Mouse (Mus musculus): ENCODE data around the gene Ephb4. TPM values are rescaled to one million over a fixed set of nuclear protein-coding genes. Genes with fewer than 3 reads are reported as not detected.

Gene Ephb4
- polyA plus RNA-seq, 1 experiment = 10.4 TPM

- no peak for TF ChIP-seq POLR2A (IDR thresholded peaks at IDR 0.05; ENCODE audit: control insufficient read depth, extremely low read depth, insufficient read depth, low read length, poor library complexity)
- H3K4me3 ChIP-seq (ENCODE audit: control insufficient read depth, insufficient read depth, low read length) = peak overlapping the region; percentile 98
- no peaks in the 10 kb centered on the region for H3K27me3 ChIP-seq (ENCODE audit: control insufficient read depth, insufficient read depth, low read length)
- DNase-seq = no peak
- H3K36me3 ChIP-seq (ENCODE audit: control insufficient read depth, insufficient read depth, low read length) = peaks cover 25% of the 10 kb centered on the region
- peaks cover 11% of the 10 kb centered on the region for H3K4me1 ChIP-seq (replicated peaks; ENCODE audit: control insufficient read depth, insufficient read depth, low read length)
- WGBS = under 1% methylated on average over 12 of the region's 12 CpGs
- peak overlapping the region; percentile 69 for H3K27ac ChIP-seq (ENCODE audit: control insufficient read depth, insufficient read depth, low read length)
Measured at GRCm38 (mm10) chr5:137306439-137307005, 43.4 kb upstream of the Ephb4 start.

DNA sequence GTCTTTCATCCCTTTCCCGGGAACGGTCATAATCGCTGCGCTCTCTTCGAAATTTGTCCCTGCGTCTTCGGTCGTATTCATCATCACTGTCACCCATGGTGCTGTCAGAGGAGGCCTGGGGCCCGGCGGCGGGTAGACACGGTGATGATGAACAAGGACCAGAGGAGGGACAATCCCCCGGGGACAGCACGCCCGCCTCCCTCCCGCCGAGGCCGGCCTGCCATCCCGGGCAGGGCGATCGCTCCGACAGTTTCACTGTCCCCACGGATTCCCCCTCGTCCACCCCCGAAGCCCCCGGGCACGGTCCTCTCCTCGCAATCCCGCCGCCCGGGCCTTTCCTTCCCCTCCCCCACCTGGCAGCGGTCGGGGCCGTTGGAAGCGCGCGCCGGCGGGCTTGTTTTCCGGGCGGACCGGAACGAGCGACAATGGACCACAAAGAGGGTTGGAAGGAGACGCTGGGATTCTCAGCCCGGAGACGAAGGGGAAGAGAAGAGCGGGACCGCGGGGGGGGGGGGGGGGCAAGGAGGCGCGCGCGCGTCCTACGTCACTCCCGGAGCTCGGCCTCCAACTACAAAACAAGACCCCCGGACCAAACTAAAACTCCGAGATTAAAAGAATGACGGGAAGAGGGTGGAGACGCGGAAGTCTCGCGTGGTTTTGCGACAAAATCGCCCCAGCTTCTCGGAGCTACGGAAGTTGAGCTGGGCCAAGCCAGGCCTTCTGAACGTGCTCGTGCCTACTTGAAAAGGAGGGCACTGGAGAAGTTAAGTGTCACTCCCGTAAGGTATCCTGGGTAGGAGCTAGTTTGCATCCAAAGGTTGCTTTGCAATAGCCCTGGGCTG, 42.6 kb upstream of the Ephb4 start, which contains the start of gene Srrt:
Gene Srrt (minus strand): TSS at position 604 of the 842 bp plus-strand sequence.
- peak within 1 kb of the TSS; percentile 83 for H3K27ac ChIP-seq (ENCODE audit: control insufficient read depth, insufficient read depth, low read length)
- peak within 1 kb of the TSS; percentile 98 for H3K4me3 ChIP-seq (ENCODE audit: control insufficient read depth, insufficient read depth, low read length)
- H3K27me3 ChIP-seq (ENCODE audit: control insufficient read depth, insufficient read depth, low read length) = no peaks in the 10 kb centered on the region
- peak; percentile 91 for DNase-seq
- TF ChIP-seq CTCF (IDR thresholded peaks at IDR 0.05; ENCODE audit: borderline replicate concordance, control insufficient read depth, extremely low read depth, insufficient read depth, low read length, poor library complexity) = 0 out of 2 replicates have a peak, but pooled peaks have one; percentile 26
- peak; percentile 69; the same call in 1 of the 2 replicates for TF ChIP-seq POLR2A (IDR thresholded peaks at IDR 0.05; ENCODE audit: control insufficient read depth, extremely low read depth, insufficient read depth, low read length, poor library complexity)
- H3K36me3 ChIP-seq (ENCODE audit: control insufficient read depth, insufficient read depth, low read length) = peaks cover 17% of the 10 kb centered on the region
- under 1% methylated on average over 65 of the region's 72 CpGs for WGBS
- H3K4me1 ChIP-seq (replicated peaks; ENCODE audit: control insufficient read depth, insufficient read depth, low read length) = peaks cover 11% of the 10 kb centered on the region

DNA sequence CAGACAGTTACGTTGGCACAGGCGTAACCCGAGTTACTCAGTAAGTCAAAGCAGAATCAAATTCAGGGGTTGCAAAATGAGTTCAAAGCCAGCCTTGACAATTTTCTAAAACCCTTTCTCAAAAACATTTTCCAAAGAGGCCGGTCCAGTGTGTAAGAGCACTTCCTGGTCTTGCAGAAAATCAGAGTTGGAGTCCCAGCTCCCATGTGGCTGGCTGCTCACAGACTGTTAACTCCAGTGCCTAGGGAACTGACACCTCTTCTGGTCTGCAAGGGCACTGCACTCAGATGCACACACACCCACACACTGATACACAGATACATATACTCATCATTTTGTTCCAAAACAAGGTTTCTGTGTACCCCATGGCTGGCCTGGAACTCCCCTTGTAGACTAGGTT, 41.6 kb upstream of the Ephb4 start:
- Histone ChIP-seq H3K27ac (ENCODE audit: control insufficient read depth, insufficient read depth, low read length) (no peak overlapping the region), H3K4me1 (replicated peaks; ENCODE audit: control insufficient read depth, insufficient read depth, low read length) (peaks cover 12% of the 10 kb centered on the region), H3K4me3 (ENCODE audit: control insufficient read depth, insufficient read depth, low read length) (no peak overlapping the region), H3K36me3 (ENCODE audit: control insufficient read depth, insufficient read depth, low read length) (peaks cover 7% of the 10 kb centered on the region; the same call in 1 of the 2 replicates), H3K27me3 (ENCODE audit: control insufficient read depth, insufficient read depth, low read length) (no peaks in the 10 kb centered on the region)
- no peak for TF ChIP-seq CTCF (IDR thresholded peaks at IDR 0.05; ENCODE audit: borderline replicate concordance, control insufficient read depth, extremely low read depth, insufficient read depth, low read length, poor library complexity)
- TF ChIP-seq POLR2A (IDR thresholded peaks at IDR 0.05; ENCODE audit: control insufficient read depth, extremely low read depth, insufficient read depth, low read length, poor library complexity) = no peak
- no peak for DNase-seq
- WGBS = 98% methylated on average over 4 of the region's 4 CpGs

- H3K4me1 ChIP-seq (replicated peaks; ENCODE audit: control insufficient read depth, insufficient read depth, low read length) = peaks cover 12% of the 10 kb centered on the region
- no peak overlapping the region for H3K27ac ChIP-seq (ENCODE audit: control insufficient read depth, insufficient read depth, low read length)
- WGBS = 21% methylated on average over 22 of the region's 22 CpGs
- no peaks in the 10 kb centered on the region for H3K36me3 ChIP-seq (ENCODE audit: control insufficient read depth, insufficient read depth, low read length)
- DNase-seq = no peak
- H3K4me3 ChIP-seq (ENCODE audit: control insufficient read depth, insufficient read depth, low read length) = peak overlapping the region; percentile 22
- TF ChIP-seq POLR2A (IDR thresholded peaks at IDR 0.05; ENCODE audit: control insufficient read depth, extremely low read depth, insufficient read depth, low read length, poor library complexity) (no peak), CTCF (IDR thresholded peaks at IDR 0.05; ENCODE audit: borderline replicate concordance, control insufficient read depth, extremely low read depth, insufficient read depth, low read length, poor library complexity) (no peak)
- no peaks in the 10 kb centered on the region for H3K27me3 ChIP-seq (ENCODE audit: control insufficient read depth, insufficient read depth, low read length)
Measured at GRCm38 (mm10) chr5:137313466-137314192, 36.3 kb upstream of the Ephb4 start.

GRCm38 (mm10) chr5:137314193-137315083, 35.5 kb upstream of the Ephb4 start, which contains the start of gene Trip6:
Gene Trip6 (minus strand): TSS chr5:137314404.
- TF ChIP-seq POLR2A (IDR thresholded peaks at IDR 0.05; ENCODE audit: control insufficient read depth, extremely low read depth, insufficient read depth, low read length, poor library complexity) = no peak
- TF ChIP-seq CTCF (IDR thresholded peaks at IDR 0.05; ENCODE audit: borderline replicate concordance, control insufficient read depth, extremely low read depth, insufficient read depth, low read length, poor library complexity) = no peak
- DNase-seq = no peak
- Histone ChIP-seq H3K27ac (ENCODE audit: control insufficient read depth, insufficient read depth, low read length) (no peak within 1 kb of the TSS), H3K36me3 (ENCODE audit: control insufficient read depth, insufficient read depth, low read length) (no peaks in the 10 kb centered on the region), H3K4me1 (replicated peaks; ENCODE audit: control insufficient read depth, insufficient read depth, low read length) (peaks cover 12% of the 10 kb centered on the region), H3K4me3 (ENCODE audit: control insufficient read depth, insufficient read depth, low read length) (peak within 1 kb of the TSS; percentile 22), H3K27me3 (ENCODE audit: control insufficient read depth, insufficient read depth, low read length) (no peaks in the 10 kb centered on the region)
- WGBS = 56% methylated on average over 30 of the region's 30 CpGs

Data from thymus, adult 2 months (tissue).